ENCODE assay signal across 16 mouse cellular contexts in genomic region chr10:99679813-99680212, GRCm38 (mm10).
"Had no signal": no experiment of that assay in that cellular context is flagged by ENCODE, and none has a peak within 500 bp of the region (broad histone marks: within the 10 kb centered on the region; RNA-seq: fewer than 3 reads in every experiment).

No protein-coding gene starts in this region.

- H3K9ac ChIP-seq: liver, embryonic 13.5 days; lung, embryonic 14.5 days; midbrain, embryonic 12.5 days; midbrain, embryonic 15.5 days; neural tube, embryonic 12.5 days; stomach, embryonic 15.5 days had no signal

- H3K9me3 ChIP-seq: liver, embryonic 13.5 days; megakaryocyte, embryonic 14.5 days; midbrain, embryonic 12.5 days; midbrain, embryonic 15.5 days; neural tube, embryonic 12.5 days; stomach, embryonic 15.5 days had no signal

- DNase-seq: liver, embryonic 13.5 days; lung, adult 18-20 months; lung, embryonic 14.5 days; lung, postnatal 14 days; lung, postnatal 36 days; right cerebral cortex, postnatal 14 days; thymus, adult 2 months; thymus, postnatal 25 days; thymus, postnatal 4 days had no signal

- H3K4me3 ChIP-seq: liver, embryonic 13.5 days; megakaryocyte, embryonic 14.5 days; midbrain, embryonic 12.5 days; midbrain, embryonic 15.5 days; neural tube, embryonic 12.5 days; stomach, embryonic 15.5 days had no signal

- ATAC-seq: midbrain, embryonic 15.5 days had no signal

- H3K36me3 ChIP-seq: liver, embryonic 13.5 days; midbrain, embryonic 12.5 days; midbrain, embryonic 15.5 days; neural tube, embryonic 12.5 days; stomach, embryonic 15.5 days had no signal

- H3K27ac ChIP-seq: liver, embryonic 13.5 days; macrophage; midbrain, embryonic 12.5 days; midbrain, embryonic 15.5 days; neural tube, embryonic 12.5 days; stomach, embryonic 15.5 days; stomach, postnatal 0 days had no signal

- H3K27me3 ChIP-seq: liver, embryonic 13.5 days; megakaryocyte, embryonic 14.5 days; midbrain, embryonic 12.5 days; midbrain, embryonic 15.5 days; neural tube, embryonic 12.5 days; stomach, embryonic 15.5 days had no signal

- H3K4me1 ChIP-seq: megakaryocyte, embryonic 14.5 days; neural tube, embryonic 12.5 days; stomach, embryonic 15.5 days had no signal

- H3K4me2 ChIP-seq: liver, embryonic 13.5 days; lung, embryonic 14.5 days; midbrain, embryonic 12.5 days; midbrain, embryonic 15.5 days; neural tube, embryonic 12.5 days; stomach, embryonic 15.5 days had no signal
